Mouse (Mus musculus) thymus, postnatal 4 days (tissue): Measurements from ENCODE around the gene Naa60.

Experiments used
- DNase-seq: peaks from one replicate; pipeline ENCODE4 v3.0.0; 2021

Gene Naa60

DNA sequence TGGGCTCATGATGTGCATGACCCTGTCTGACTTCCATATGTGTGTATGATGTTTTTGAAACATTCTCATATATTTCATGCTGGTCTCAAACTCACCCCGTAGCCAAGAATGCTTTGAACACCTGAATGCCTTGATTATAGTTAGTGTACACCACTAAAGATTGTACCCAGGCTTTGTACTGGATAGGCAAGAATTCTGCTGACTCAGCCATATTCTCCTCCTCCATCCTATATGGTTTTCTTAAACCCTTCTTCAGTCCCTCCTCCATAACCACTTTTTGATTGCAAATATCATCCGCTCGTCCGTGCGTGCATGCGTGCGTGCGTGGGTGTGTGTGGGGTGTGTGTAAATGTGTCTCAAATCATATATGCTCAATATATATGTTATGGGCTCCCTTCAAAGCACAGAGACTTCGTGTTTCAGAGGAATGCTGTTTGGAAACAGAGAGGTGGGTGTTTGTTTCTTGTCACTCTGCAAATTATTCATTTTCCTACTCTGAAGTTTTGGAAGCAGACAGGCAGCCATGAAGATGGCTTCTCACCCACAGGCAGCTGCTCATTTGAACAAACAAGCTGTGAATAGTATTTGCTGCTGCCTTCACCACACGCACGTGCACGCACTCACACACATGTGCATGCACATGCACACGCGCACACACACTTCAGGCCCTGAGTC lies 19.6 kb downstream of the Naa60 start:
- DNase-seq, result no peak

DNA sequence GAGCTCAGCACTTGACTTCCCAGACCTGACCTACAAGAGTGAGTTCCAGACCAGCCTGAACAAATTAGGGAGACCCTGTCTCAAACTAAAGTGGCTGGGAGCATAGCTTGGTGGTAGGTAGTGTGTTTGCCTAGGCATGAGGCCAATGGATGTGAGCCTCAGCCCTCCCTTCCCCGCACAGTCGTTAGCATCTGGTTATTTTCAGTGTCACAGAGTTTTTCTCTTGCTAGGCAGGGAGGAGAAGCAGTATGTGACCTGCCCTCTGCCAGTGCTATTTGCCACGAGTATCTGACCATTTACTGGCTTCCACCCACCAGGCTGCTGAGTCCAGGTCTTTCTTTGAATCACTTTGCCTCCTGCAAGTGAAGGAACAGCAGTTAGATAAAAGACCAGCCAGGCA lies 21.6 kb downstream of the Naa60 start:
- no peak for DNase-seq

DNA sequence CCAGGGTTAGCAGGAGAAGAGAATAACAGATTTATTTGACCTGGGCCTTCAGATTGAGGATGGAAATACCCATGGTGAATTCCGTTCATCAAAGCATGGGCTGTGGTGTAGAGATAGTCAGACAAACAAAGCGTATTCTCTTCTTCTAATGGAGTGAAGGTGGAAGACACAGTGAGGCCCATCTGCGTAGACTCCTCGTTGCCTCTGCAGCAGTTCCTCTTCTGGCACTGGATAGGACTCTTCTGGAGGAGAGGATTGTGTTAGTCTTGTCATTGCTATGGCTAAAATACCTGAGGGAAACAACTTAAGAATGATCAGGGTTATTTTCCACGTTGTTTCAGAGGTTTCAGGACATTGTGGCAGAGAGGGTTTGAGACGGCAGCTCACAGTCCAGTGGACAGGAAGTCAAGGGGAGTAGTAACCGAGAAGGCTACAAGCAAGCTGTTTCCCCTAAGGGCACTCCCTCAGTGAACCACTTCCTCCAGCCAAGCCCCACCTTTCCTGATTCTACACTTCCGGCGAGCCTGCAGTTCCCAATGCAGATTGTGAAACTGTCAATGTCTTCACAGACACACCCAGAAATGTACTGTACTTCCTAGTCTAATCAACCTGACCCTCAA lies 23.1 kb downstream of the Naa60 start:
- peak; percentile 38 for DNase-seq

DNA sequence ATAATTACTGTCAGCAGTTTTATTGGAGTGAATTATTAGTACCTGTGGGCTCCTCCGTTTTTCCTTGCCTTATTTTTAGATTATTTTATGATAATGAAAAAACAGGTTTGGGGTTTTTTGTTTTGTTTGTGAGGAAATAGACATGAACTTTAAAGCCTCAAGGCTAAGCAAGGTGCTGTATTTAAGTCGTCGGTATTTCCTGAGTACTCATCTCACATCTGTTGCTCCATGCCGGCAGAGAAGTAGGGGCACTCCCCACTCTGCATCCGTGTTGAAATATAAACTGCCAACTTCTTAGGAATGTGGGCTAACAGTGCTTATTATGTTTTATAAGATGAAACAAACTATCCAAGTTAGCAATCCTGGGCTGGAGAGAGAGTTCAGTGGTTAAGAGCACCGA lies 23.9 kb downstream of the Naa60 start:
- DNase-seq, result no peak

DNA sequence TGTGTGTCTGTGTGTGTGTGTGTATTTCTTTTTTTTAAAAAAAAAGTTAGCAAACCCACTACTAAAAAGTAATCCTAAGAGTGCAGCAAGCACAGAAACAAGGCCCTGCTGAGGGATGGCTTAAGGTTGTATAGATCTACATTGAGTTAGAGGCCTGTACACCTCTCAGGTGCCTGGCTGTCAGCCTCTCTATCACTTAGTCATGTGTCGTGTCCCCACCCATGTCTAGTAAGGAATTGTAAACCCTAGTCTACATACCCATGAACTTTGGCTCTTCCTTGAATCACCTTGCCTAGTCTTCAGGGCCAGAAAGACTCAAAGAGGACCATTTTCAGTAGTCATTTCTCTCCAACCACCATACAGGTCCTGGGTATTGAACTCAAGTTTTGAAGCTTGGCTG lies 24.4 kb downstream of the Naa60 start:
- DNase-seq, result no peak

DNA sequence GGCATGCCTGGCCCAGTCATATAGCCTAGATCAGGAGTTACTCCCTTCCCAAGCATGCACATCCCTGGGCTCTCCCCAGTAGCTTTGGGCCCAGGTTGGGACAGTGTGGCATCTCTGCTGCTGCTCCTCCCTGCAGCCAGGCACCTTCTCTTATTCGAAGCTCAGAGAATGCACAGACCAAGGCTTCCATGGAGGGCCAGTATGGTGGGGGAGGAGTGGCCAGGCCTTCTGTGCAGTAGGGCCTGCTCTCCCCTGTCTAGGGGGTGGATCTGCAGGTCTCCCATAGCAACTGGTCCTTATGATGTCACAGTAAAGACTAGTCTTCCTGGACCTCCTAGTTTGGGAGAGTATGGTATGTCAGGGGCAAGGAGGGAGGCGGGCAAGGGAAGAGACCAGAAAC lies 35.3 kb downstream of the Naa60 start:
- no peak for DNase-seq

DNA sequence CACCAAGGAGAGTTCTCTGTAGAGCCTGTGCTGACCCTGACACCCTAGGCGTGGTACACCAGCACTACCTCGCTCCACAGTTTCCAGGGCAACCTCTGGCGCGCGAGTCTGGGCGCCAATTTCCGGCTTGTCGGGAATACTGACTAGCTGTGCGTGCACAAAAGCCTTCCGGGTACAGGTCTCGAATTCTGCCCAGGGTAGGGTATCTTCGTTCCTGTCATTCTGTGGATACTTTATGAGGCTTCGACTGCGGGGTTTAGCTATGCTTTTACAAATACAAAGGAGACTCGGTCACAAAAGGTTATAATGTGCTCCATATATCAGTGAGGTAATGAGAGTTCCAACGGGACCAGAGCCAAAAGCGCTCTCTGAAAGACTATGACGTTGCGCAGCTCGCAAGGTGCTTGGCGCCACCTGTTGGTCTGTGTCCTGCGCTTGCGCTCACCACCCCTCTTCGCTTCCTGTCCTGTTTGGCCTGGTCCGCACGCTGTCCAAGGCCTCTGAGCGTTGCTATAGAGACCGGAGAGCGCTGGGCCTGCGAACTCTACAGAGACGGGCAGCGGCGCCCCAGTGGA lies 36.4 kb downstream of the Naa60 start, which contains the start of the genes 1700037C18Rik and Cluap1:
Gene 1700037C18Rik (minus strand): TSS at position 153 of the 575 bp plus-strand sequence.
Gene Cluap1 (plus strand): TSS at position 265 of the 575 bp plus-strand sequence.
- DNase-seq, result peak; percentile 92

DNA sequence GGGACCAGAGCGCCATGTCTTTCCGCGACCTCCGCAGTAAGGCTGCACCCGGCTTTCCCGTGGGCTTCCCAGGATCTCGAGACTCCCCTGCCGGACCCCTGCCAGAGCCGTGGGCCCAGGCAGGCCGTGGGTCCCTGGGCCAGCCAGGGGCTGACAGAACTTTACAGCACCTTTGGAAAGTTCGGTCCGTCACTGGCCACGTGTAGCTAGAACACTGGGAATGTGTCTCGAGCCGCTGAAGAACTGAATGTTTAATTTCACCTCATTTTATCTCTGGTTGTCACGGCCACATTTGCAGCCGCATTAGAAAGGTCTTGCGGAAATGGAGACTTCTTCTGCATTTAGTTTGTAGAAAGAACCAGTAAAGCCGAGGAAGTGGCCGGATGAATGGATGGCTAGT lies 36.9 kb downstream of the Naa60 start:
- no peak for DNase-seq

DNA sequence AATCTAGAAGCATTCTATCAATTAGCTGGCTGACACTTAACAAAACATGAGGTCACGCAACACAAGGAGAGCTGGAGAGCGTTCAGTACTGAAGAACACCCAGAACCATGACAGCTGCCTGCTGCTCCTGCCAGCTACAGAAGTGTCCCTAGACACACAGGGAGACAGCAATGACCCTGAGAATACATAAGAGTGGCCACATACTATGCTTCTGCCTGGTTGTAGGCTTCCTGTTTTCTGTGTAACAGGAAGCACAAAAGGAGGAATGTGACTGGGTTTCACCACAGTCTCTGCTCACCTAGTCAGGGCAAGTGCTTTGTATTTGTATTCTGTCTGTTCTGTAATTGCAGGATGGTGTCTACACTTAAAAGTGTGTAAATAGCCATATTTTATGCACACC lies 48.6 kb downstream of the Naa60 start:
- DNase-seq, result no peak

DNA sequence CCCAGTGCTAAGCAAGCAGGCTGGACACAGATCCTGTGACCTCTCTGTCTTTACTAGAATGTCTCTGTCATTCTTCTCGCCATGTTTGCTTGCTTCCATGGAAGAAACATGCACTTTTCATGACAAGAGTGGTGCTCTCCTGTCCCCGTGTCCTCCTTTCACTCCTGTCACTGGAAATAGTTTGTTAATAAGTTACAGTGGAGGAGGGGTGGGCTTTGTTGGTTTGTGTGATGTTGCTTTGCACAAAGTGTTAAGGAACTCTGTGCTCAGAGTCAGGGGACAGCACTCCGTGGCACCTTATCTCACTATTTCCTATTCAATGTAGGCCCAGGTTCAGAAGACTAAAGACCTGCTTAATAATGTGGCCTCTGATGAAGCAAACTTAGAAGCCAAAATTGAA lies 51.3 kb downstream of the Naa60 start:
- no peak for DNase-seq

DNA sequence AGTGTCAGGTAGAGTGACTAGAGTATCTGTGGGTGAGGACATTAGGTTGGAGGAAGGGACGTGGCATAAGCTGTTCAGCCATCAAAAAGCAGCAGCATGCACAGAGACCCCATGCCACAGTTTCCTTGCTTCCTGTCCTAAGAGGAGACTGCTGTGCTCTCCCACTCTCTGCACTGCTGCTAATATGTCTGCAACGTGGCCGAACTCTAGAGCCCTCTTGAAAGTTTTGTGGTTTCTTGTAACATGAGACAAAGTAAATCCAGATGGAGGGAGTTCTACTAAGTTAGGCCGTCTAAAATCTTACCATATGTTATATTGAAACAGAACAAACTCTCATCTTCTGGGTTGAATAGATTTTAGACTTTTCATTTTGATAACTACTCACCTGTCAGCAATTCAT lies 51.8 kb downstream of the Naa60 start:
- DNase-seq, result no peak

DNA sequence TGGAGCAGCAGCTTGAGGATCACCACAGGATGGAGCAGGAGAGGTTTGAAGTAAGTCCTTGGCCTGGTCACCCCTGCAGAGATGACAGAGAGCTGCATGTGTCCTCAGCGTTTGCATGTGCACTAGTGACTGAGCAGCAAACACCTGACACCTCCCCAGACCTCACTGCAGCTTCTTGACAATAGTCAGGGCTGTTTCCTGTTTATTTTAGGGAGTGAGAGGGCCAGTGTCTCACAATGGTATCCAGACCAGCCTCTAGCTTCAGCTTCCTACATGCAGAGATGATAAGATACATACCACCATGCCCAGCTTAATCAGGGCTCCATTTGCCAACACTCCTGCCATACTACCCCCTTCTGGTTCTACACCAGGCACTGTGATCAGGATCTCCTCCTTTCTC lies 56.4 kb downstream of the Naa60 start:
- no peak for DNase-seq

DNA sequence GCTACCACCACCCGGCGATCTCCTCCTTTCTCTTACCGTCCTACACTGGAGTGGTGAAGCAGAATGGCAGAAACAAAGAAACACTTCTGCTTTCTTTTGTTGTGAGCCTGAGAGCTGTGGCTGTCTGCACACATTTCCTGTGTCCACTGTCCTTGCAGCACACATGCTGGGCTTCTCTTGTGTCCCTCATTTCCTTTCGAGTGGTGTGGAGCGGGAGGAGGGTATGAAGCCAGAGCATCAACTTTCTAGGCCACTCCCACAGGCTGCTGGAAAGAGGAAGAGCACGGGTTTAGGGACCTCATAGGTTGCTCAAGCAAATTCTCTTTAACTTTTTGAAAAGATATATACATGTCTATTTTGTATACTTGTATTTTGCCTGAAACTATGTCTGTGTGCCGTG lies 57.0 kb downstream of the Naa60 start:
- DNase-seq, result no peak

DNA sequence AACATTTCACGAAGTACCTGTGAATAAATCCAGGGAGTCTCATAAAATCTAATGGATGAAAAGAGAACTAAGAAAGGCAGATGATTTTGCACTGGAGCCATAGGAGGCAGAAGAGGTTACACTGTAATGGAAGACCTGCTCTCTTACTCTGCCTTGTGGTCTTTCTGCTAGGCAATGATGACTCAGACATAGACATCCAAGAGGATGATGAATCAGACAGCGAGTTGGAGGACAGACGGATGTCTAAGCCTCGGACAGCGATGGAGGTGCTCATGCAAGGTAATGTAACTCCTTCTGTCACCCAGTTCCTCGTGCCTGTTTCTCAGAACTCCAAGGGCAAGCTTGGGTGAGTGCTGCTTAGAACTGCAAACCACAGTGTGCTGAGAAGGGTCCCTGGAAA lies 61.4 kb downstream of the Naa60 start:
- no peak for DNase-seq

DNA sequence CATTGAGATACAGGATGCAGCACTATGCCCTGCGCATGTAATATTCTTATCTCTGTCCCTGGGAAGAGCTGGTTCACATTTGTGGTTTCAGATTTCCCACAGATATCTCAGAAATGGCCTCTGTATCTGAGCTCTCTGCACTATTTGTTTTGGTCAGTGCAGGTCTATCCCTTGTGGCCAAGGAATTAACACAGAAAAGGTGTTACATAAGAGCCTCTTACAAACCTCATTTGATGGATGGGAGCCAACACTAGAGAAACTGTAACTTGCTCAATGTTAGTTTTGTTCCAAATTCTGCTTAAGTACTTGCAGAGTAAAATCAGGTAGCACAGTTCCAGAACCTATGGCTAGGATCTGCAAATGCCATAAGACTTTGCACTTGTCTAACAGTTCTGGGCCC lies 61.9 kb downstream of the Naa60 start:
- DNase-seq, result no peak

DNA sequence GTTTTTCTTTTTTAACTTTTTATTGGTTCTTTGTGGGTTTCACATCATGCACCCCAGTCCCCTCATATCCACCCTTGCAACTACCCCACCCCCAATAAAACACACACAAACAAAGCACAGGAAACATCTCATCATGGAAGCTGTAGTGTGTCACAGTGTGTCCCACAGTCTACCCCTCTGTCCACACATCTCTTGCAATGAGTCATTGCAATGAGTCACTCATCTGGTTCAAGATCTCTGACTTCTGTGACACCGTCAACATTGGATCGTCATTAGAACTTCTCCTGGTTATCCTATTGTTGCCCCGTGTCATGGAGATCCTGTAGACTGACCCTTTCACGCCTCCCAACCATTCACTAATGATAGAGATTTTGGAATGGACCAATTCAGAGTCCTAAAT lies 62.5 kb downstream of the Naa60 start:
- no peak for DNase-seq

DNA sequence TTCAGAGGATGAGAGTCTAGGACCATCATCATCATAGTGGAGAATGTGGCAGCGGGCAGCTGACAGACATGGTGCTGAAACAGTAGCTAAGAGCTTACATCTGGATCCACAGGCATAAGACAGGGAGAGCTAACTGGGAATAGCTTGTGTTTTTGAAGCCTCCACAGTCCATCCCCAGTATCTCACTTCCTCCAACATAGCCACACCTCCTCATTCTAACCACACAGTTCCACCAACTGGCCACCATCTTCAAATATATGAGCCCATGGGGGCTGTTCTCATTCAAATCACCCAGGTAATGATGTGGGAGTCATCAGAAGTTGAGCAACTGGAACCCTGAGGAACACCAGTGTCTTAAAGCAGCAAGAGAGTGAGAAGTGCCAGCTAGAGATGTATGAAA lies 79.0 kb downstream of the Naa60 start:
- no peak for DNase-seq
